Comparison of ENCODE assay signal across 7 mouse cellular contexts in genomic region chr11:117654934-117655291, GRCm38 (mm10). TPM values are rescaled to one million over a fixed set of nuclear protein-coding genes. Genes with fewer than 3 reads are reported as not detected.
DNase-seq lines count a peak whose midpoint lies in the region; ATAC-seq and TF ChIP-seq lines count a peak whose summit lies in the region.

No protein-coding gene starts in this region.

- peaks cover 37% of the 10 kb centered on the region for H3K4me1 ChIP-seq in embryonic facial prominence, embryonic 12.5 days
- peaks cover 48% of the 10 kb centered on the region for H3K4me1 ChIP-seq in hindbrain, embryonic 15.5 days (replicated peaks)
- peaks cover 48% of the 10 kb centered on the region for H3K4me1 ChIP-seq in midbrain, embryonic 15.5 days

- TF ChIP-seq CTCF in left cerebral cortex, adult 2 months (IDR thresholded peaks at IDR 0.05) = no peak

- H3K9me3 ChIP-seq in embryonic facial prominence, embryonic 12.5 days = no peaks in the 10 kb centered on the region
- H3K9me3 ChIP-seq in hindbrain, embryonic 15.5 days = no peaks in the 10 kb centered on the region
- H3K9me3 ChIP-seq in midbrain, embryonic 15.5 days = no peaks in the 10 kb centered on the region

- WGBS in embryonic facial prominence, embryonic 12.5 days = under 1% methylated on average over 51 of the region's 66 CpGs
- WGBS in hindbrain, embryonic 15.5 days = 0% methylated on average over 35 of the region's 66 CpGs
- WGBS in midbrain, embryonic 15.5 days = 1% methylated on average over 40 of the region's 66 CpGs

- peak overlapping the region; percentile 94 for H3K27ac ChIP-seq in left cerebral cortex, adult 2 months
- H3K27ac ChIP-seq in embryonic facial prominence, embryonic 12.5 days = peak overlapping the region; percentile 98
- peak overlapping the region; percentile 99 for H3K27ac ChIP-seq in hindbrain, embryonic 15.5 days (replicated peaks)
- H3K27ac ChIP-seq in midbrain, embryonic 15.5 days = peak overlapping the region; percentile 99

- DNase-seq in left cerebral cortex, adult 2 months (ENCODE audit: extremely low spot score in 1 of 2, low spot score in 2 of 2) = no peak
- no peak for DNase-seq in left cerebral cortex, postnatal 25 days (ENCODE audit: low spot score in 2 of 2)
- no peak for DNase-seq in cerebellum, postnatal 36 days

- intact Hi-C loops in left cerebral cortex, adult 2 months (cut with DNase I) = loop anchor here (1.0 to 2.0 kb wide), 5 partner anchors 27 to 260 kb away; no protein-coding TSS in a partner anchor
- intact Hi-C loops in left cerebral cortex, postnatal 25 days (cut with DNase I) = loop anchor here (2.0 to 5.0 kb wide), 4 partner anchors 26 to 268 kb away; no protein-coding TSS in a partner anchor

- ATAC-seq in embryonic facial prominence, embryonic 12.5 days (ENCODE audit: insufficient number of reproducible peaks, insufficient read depth, low FRiP score, low TSS enrichment) = peak; percentile 30
- ATAC-seq in hindbrain, embryonic 15.5 days (ENCODE audit: low FRiP score, low read depth) = peak; percentile 16
- peak; percentile 48 for ATAC-seq in midbrain, embryonic 15.5 days (replicated peaks)
- no peak for ATAC-seq in activated CD4-positive, CD25-positive, alpha-beta regulatory T cell, adult 4 months

- H3K4me2 ChIP-seq in embryonic facial prominence, embryonic 12.5 days (replicated peaks) = peak overlapping the region; percentile 83
- H3K4me2 ChIP-seq in hindbrain, embryonic 15.5 days = peak overlapping the region; percentile 92
- peak overlapping the region; percentile 82 for H3K4me2 ChIP-seq in midbrain, embryonic 15.5 days

- H3K9ac ChIP-seq in embryonic facial prominence, embryonic 12.5 days = peak overlapping the region; percentile 99
- H3K9ac ChIP-seq in hindbrain, embryonic 15.5 days = peak overlapping the region; percentile 88
- H3K9ac ChIP-seq in midbrain, embryonic 15.5 days = peak overlapping the region; percentile 96

- H3K36me3 ChIP-seq in embryonic facial prominence, embryonic 12.5 days = no peaks in the 10 kb centered on the region
- H3K36me3 ChIP-seq in hindbrain, embryonic 15.5 days = no peaks in the 10 kb centered on the region
- H3K36me3 ChIP-seq in midbrain, embryonic 15.5 days (replicated peaks) = no peaks in the 10 kb centered on the region

- 0 out of 2 replicates have a peak, but pooled peaks cover 3% of the 10 kb centered on the region for H3K27me3 ChIP-seq in embryonic facial prominence, embryonic 12.5 days
- H3K27me3 ChIP-seq in hindbrain, embryonic 15.5 days = no peaks in the 10 kb centered on the region
- no peaks in the 10 kb centered on the region for H3K27me3 ChIP-seq in midbrain, embryonic 15.5 days (replicated peaks)

- peak overlapping the region; percentile 75 for H3K4me3 ChIP-seq in left cerebral cortex, adult 2 months
- peak overlapping the region; percentile 94 for H3K4me3 ChIP-seq in embryonic facial prominence, embryonic 12.5 days
- H3K4me3 ChIP-seq in hindbrain, embryonic 15.5 days = peak overlapping the region; percentile 77
- H3K4me3 ChIP-seq in midbrain, embryonic 15.5 days = peak overlapping the region; percentile 93

RNA-seq across cellular contexts. Expression of gene Tnrc6c, which starts 0.8 kb away (rescaled TPM):
- total RNA-seq in left cerebral cortex, adult 2 months (2021) = 10 to 100 TPM; 58.5 to 62.9 TPM
- 10 to 100 TPM; 53.4 to 55.2 TPM for total RNA-seq in left cerebral cortex, postnatal 25 days (2021)
- 23.9 and 26.1 TPM in 2 replicates for polyA plus RNA-seq in embryonic facial prominence, embryonic 12.5 days (2016; fragmentation: Nextera tagmentation; extraction: Ambion mirVana)
- polyA plus RNA-seq in hindbrain, embryonic 15.5 days (2015; fragmentation: Nextera tagmentation; extraction: Ambion mirVana) = 24.2 and 24.7 TPM in 2 replicates
- polyA plus RNA-seq in midbrain, embryonic 15.5 days (2015; fragmentation: Nextera tagmentation; extraction: Ambion mirVana) = 32.5 and 35.4 TPM in 2 replicates
- polyA plus RNA-seq in activated CD4-positive, CD25-positive, alpha-beta regulatory T cell, adult 4 months (2017; shearing (Covaris generic)) = 10 to 100 TPM; 14.3 to 16.8 TPM
